Mouse (Mus musculus) bone marrow, adult 2 months (tissue): Measurements from ENCODE around the gene Mapkapk3. TPM values are rescaled to one million over a fixed set of nuclear protein-coding genes. Genes with fewer than 3 reads are reported as not detected.

ENCODE experiments used
- H3K27ac ChIP-seq: fragments of 200-500 bp; 2 replicates; pipeline ENCODE4 v1.5.1; 2012; ENCODE audit warnings: low read depth, mild to moderate bottlenecking, control low read depth, inconsistent platforms, low read length; ENCODE audit not compliant: control insufficient read depth, poor library complexity, insufficient read depth
- H3K4me1 ChIP-seq: fragments of 200-500 bp; 2 replicates; pipeline ENCODE4 v1.6.1; 2011; ENCODE audit warnings: low read length; ENCODE audit not compliant: control insufficient read depth, insufficient read depth
- H3K4me3 ChIP-seq: fragments of 200-500 bp; replicated peaks from 2 replicates; pipeline ENCODE3; 2011; ENCODE audit warnings: mild to moderate bottlenecking, low read depth, low read length, control low read depth; ENCODE audit not compliant: control insufficient read depth
- CTCF ChIP-seq: fragments of 200-500 bp; IDR thresholded peaks from 2 replicates; pipeline ENCODE4 v1.5.1; 2011; ENCODE audit warnings: low read length, control low read depth; ENCODE audit not compliant: control insufficient read depth, insufficient read depth
- POLR2A ChIP-seq: fragments of 200-500 bp; IDR thresholded peaks from 2 replicates; pipeline ENCODE4 v1.6.1; 2011; ENCODE audit warnings: low read depth, mild to moderate bottlenecking, control low read depth, low read length, borderline replicate concordance; ENCODE audit not compliant: control insufficient read depth
- WGBS: fragments of 180-500 bp; shearing (Covaris S2); methylation state at CpG from one replicate; pipeline ENCODE4 v1.1.7; 2018; 5-methylcytosine and 5-hydroxymethylcytosine counted together
- polyA plus RNA-seq: library from polyadenylated mRNA; stranded (reverse); fragments of >200 nt; gene quantifications from 2 replicates; pipeline ENCODE4 v1.2.4, GENCODE M21; 2011; ENCODE audit warnings: low replicate concordance; ENCODE audit not compliant: missing spikeins, insufficient read depth, insufficient read length

Gene Mapkapk3
- polyA plus RNA-seq, 1 experiment: 46.9 TPM

DNA sequence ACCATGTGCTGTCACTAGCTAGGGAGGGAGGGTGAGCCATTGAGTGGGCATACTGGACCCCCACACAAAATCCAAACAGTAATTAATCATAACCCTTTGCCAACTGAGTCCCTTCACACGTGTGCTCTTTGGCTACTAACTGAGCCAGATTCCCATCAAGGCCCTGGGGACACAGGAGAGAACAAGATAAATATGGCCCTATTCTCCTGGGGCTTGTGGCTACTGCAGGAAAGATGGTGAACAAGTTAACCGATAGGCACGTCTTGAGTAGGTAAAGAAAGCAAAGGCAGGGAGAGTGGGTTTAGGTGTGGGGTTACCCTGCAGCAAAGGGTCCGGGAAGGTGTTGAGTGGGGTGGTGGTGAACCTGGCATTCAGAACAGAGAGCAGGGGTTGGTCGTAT, 14.2 kb upstream of the Mapkapk3 start:
- Histone ChIP-seq H3K27ac (no peak overlapping the region), H3K4me3 (no peak overlapping the region), H3K4me1 (peaks cover 13% of the 10 kb centered on the region)
- WGBS: 75% methylated on average over 5 of the region's 5 CpGs
- TF ChIP-seq CTCF: no peak
- TF ChIP-seq POLR2A: no peak

GRCm38 (mm10) chr9:107303121-107303820, 13.6 kb upstream of the Mapkapk3 start:
- Histone ChIP-seq H3K4me3 (no peak overlapping the region), H3K27ac (no peak overlapping the region; the same call in 1 of the 2 replicates), H3K4me1 (peaks cover 11% of the 10 kb centered on the region)
- TF ChIP-seq CTCF: no peak
- TF ChIP-seq POLR2A: no peak
- 63% methylated on average over 9 of the region's 9 CpGs for WGBS

DNA sequence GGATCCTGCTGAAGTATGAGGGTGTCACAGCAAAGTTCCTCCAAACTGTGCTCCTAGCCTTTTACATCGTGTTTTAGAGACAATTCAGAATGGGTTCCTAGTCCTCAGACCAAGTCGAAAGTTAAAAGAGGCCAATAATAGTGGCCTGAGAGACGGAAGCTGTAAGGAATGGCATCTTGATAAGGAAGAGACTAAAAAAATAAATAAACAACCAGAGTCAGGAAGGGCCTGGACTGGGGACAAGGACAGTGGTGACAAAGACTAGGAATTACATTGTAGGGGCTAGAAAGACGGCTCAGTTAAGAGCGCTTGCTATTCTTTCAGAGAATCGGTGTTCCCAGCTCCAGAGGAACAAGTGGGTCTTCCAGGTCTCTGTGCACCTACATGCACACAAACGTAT, 12.9 kb upstream of the Mapkapk3 start:
- Histone ChIP-seq H3K4me1 (peaks cover 13% of the 10 kb centered on the region), H3K27ac (no peak overlapping the region; the same call in 1 of the 2 replicates), H3K4me3 (no peak overlapping the region)
- TF ChIP-seq POLR2A (no peak), CTCF (no peak)
- WGBS: 86% methylated on average over 7 of the region's 7 CpGs

DNA sequence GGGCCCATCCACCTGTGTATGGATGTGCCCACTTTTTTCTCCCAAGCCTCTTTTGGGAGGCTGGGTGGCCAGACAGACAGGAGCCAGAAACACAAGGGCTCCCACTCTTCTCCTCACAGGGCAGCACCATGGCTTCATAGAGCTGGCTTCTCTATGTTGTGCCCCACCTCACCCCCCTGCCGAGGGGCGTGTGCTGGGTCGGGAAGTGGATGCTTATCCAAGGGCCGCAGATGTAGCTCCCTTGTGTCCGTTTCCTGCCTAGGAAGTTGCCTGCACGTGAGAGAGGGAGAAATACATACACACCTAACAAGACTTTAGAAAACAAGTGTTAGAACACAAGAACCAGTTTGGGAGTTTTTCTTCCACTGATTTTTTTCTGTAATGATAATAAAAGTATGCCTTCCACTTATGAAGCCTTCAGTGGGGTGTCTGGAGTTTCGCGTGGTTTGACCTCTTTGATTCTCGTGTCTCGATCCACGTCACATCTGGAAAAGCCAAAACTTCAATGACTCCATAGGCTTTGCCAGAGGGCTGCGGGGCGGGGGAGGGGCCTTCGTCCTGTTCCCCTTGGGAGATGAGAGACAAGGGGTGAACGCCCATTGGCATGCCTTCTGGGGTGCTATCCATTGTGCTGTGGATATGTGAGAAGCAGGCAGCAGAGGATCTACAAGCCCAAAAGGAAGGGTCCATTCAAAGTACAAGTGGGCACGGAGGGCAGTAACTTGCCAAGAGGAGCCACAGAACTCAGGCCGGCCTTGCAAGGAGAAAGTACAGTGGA, 12.1 kb upstream of the Mapkapk3 start:
- no peak for TF ChIP-seq CTCF
- no peak for TF ChIP-seq POLR2A
- peaks cover 10% of the 10 kb centered on the region for H3K4me1 ChIP-seq
- no peak overlapping the region for H3K27ac ChIP-seq
- no peak overlapping the region for H3K4me3 ChIP-seq
- WGBS: 84% methylated on average over 17 of the region's 17 CpGs

- Histone ChIP-seq H3K27ac (peak overlapping the region; percentile 12), H3K4me1 (peaks cover 7% of the 10 kb centered on the region)
- WGBS: 84% methylated on average over 30 of the region's 30 CpGs
These were observed 10.7 kb upstream of the Mapkapk3 start for GRCm38 (mm10) chr9:107300224-107300973.

DNA sequence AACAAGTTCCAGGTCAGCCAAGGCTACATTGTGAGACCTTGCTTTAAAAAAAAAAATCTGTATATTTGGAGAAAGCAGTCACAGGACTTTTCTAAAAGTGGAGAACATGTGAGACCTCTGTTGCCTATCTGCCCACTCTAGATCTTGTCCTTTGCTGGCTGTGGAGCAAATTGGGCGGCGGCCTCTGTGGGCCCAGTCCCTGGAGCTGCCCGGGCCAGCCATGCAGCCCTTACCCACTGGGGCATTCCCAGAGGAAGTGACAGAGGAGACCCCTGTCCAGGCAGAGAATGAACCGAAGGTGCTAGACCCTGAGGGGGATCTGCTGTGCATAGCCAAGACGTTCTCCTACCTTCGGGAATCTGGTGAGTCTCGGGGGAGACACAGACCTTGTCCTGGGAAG, 10.1 kb upstream of the Mapkapk3 start:
- Histone ChIP-seq H3K4me3 (no peak overlapping the region), H3K4me1 (peaks cover 7% of the 10 kb centered on the region), H3K27ac (no peak overlapping the region)
- TF ChIP-seq POLR2A (no peak), CTCF (no peak)
- WGBS: 85% methylated on average over 7 of the region's 7 CpGs

More at GRCm38 (mm10) chr9:107300224-107300973, 10.7 kb upstream of the Mapkapk3 start:
- TF ChIP-seq CTCF (no peak), POLR2A (no peak)
- H3K4me3 ChIP-seq: no peak overlapping the region

DNA sequence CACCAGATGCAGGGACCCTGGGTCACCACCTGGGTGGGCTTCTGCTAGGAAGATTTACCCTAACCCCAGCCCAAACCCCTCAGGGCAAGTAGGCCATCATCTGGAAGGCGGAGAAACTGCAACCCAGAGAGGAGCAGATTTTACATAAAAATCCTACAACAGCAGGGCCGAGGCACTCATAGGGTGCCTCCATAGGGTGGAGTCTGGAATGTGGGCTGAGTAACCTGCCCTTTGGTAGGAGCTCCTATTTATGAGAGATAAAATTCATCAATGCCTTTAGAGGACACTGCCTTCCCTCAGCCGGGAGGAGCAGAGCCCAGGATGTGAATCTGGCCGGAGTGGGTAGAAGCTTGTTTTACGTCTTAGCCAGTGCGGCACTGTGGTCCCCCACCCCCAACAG, 9.2 kb upstream of the Mapkapk3 start:
- no peak overlapping the region for H3K4me3 ChIP-seq
- peaks cover 7% of the 10 kb centered on the region for H3K4me1 ChIP-seq
- no peak for TF ChIP-seq POLR2A
- TF ChIP-seq CTCF: no peak
- 88% methylated on average over 6 of the region's 6 CpGs for WGBS
- H3K27ac ChIP-seq: no peak overlapping the region
